Mouse (Mus musculus) intestine, embryonic 14.5 days (tissue): ENCODE measurements at regions not wholly inside any gene's neighbourhood (a gene's known extent, or its start where the extent isn't known, plus 50 kb on each side); places are given as distances from the start of the nearest gene placed in this dataset.

Experiments
- ATAC-seq: fragments of 200-750 bp; cut with Nextera tagmentation; replicated peaks from 2 replicates; pipeline ENCODE4 v1.8.0; 2017; ENCODE audit warnings: low read depth, moderate number of reproducible peaks, moderate TSS enrichment, moderate library complexity; ENCODE audit not compliant: low FRiP score, low TSS enrichment
- DNase-seq: peaks from one replicate; pipeline ENCODE4 v3.0.0-alpha.2; 2018; ENCODE audit warnings: low spot score
- H3K27ac ChIP-seq: fragments of 300-500 bp; sonication (generic); 2 replicates; pipeline ENCODE4 v1.5.1; 2014; ENCODE audit warnings: low read depth, mild to moderate bottlenecking, control low read depth
- H3K27me3 ChIP-seq: fragments of 300-500 bp; sonication (generic); replicated peaks from 2 replicates; pipeline ENCODE4 v1.6.1; 2014; ENCODE audit warnings: low read length, control low read depth; ENCODE audit not compliant: control insufficient read depth, insufficient read depth
- H3K36me3 ChIP-seq: fragments of 300-500 bp; sonication (generic); 2 replicates; pipeline ENCODE4 v1.6.1; 2014; ENCODE audit warnings: low read length, control low read depth; ENCODE audit not compliant: control insufficient read depth, insufficient read depth
- H3K4me1 ChIP-seq: fragments of 300-500 bp; sonication (generic); replicated peaks from 2 replicates; pipeline ENCODE4 v1.6.1; 2014; ENCODE audit warnings: low read length, control low read depth, mixed read lengths; ENCODE audit not compliant: control insufficient read depth, insufficient read depth
- H3K4me2 ChIP-seq: fragments of 300-500 bp; sonication (generic); 2 replicates; pipeline ENCODE4 v1.6.1; 2014; ENCODE audit warnings: low read length
- H3K4me3 ChIP-seq: fragments of 300-500 bp; sonication (generic); 2 replicates; pipeline ENCODE4 v1.5.1; 2014; ENCODE audit warnings: low read depth, low read length, control low read depth, mixed read lengths
- H3K9ac ChIP-seq: fragments of 300-500 bp; sonication (generic); 2 replicates; pipeline ENCODE4 v1.6.1; 2014; ENCODE audit warnings: mild to moderate bottlenecking, low read length
- H3K9me3 ChIP-seq: fragments of 300-500 bp; sonication (generic); 2 replicates; pipeline ENCODE4 v1.6.1; 2016; ENCODE audit warnings: low read length, control low read depth; ENCODE audit not compliant: control insufficient read depth
- WGBS: fragments of 180-500 bp; shearing (Covaris S2); extraction: QIAGEN DNeasy Blood & Tissue Kit; methylation state at CpG from one replicate; pipeline ENCODE4 v1.1.7; 2014; 5-methylcytosine and 5-hydroxymethylcytosine counted together

GRCm38 (mm10) chr16:30691964-30692363, 92.4 kb downstream of the Fam43a start:
- H3K27ac ChIP-seq = no peak overlapping the region
- 87% methylated on average over 15 of the region's 15 CpGs for WGBS
- H3K27me3 ChIP-seq = no peaks in the 10 kb centered on the region
- no peak for DNase-seq
- no peaks in the 10 kb centered on the region for H3K9me3 ChIP-seq
- H3K4me3 ChIP-seq = no peak overlapping the region
- H3K36me3 ChIP-seq = no peaks in the 10 kb centered on the region
- no peak overlapping the region for H3K4me2 ChIP-seq
- ATAC-seq = no peak
- H3K9ac ChIP-seq = no peak overlapping the region
- no peaks in the 10 kb centered on the region for H3K4me1 ChIP-seq

GRCm38 (mm10) chr16:30692541-30693141, 93.1 kb downstream of the Fam43a start:
- Histone ChIP-seq H3K27me3 (no peaks in the 10 kb centered on the region), H3K4me3 (no peak overlapping the region), H3K4me1 (no peaks in the 10 kb centered on the region; the same call in 1 of the 2 replicates), H3K27ac (no peak overlapping the region), H3K4me2 (no peak overlapping the region), H3K36me3 (no peaks in the 10 kb centered on the region), H3K9ac (no peak overlapping the region), H3K9me3 (no peaks in the 10 kb centered on the region)
- ATAC-seq (no peak), DNase-seq (no peak)
- 55% methylated on average over 5 of the region's 5 CpGs for WGBS

- Histone ChIP-seq H3K9ac (no peak overlapping the region), H3K4me1 (no peaks in the 10 kb centered on the region; the same call in 1 of the 2 replicates), H3K4me3 (no peak overlapping the region), H3K27me3 (no peaks in the 10 kb centered on the region), H3K27ac (no peak overlapping the region), H3K9me3 (no peaks in the 10 kb centered on the region), H3K36me3 (no peaks in the 10 kb centered on the region), H3K4me2 (no peak overlapping the region)
- ATAC-seq (no peak), DNase-seq (no peak)
- WGBS = 62% methylated on average over 3 of the region's 3 CpGs
Measured at GRCm38 (mm10) chr16:30693206-30693605, 93.7 kb downstream of the Fam43a start.

GRCm38 (mm10) chr16:30693839-30694527, 94.5 kb downstream of the Fam43a start:
- no peak overlapping the region for H3K4me3 ChIP-seq
- H3K9ac ChIP-seq = no peak overlapping the region
- ATAC-seq (no peak), DNase-seq (no peak)
- H3K4me2 ChIP-seq = no peak overlapping the region
- no peaks in the 10 kb centered on the region for H3K27me3 ChIP-seq
- H3K36me3 ChIP-seq = no peaks in the 10 kb centered on the region
- H3K4me1 ChIP-seq = no peaks in the 10 kb centered on the region; the same call in 1 of the 2 replicates
- no peak overlapping the region for H3K27ac ChIP-seq
- H3K9me3 ChIP-seq = no peaks in the 10 kb centered on the region
- 73% methylated on average over 1 of the region's 1 CpGs for WGBS

- Histone ChIP-seq H3K4me2 (no peak overlapping the region), H3K27ac (no peak overlapping the region), H3K9ac (no peak overlapping the region), H3K4me3 (no peak overlapping the region), H3K27me3 (no peaks in the 10 kb centered on the region), H3K4me1 (no peaks in the 10 kb centered on the region; the same call in 1 of the 2 replicates), H3K36me3 (no peaks in the 10 kb centered on the region), H3K9me3 (no peaks in the 10 kb centered on the region)
- WGBS = 61% methylated on average over 8 of the region's 8 CpGs
- DNase-seq (no peak), ATAC-seq (no peak)
Measured at GRCm38 (mm10) chr16:30695691-30696090, 96.2 kb downstream of the Fam43a start.

- H3K27ac ChIP-seq = no peak overlapping the region
- no peaks in the 10 kb centered on the region for H3K9me3 ChIP-seq
- ATAC-seq = no peak
- WGBS = 75% methylated on average over 4 of the region's 4 CpGs
- no peak overlapping the region for H3K9ac ChIP-seq
- H3K4me2 ChIP-seq = no peak overlapping the region
- DNase-seq = no peak
- no peaks in the 10 kb centered on the region; the same call in 1 of the 2 replicates for H3K4me1 ChIP-seq
- no peak overlapping the region for H3K4me3 ChIP-seq
- H3K36me3 ChIP-seq = no peaks in the 10 kb centered on the region
- H3K27me3 ChIP-seq = no peaks in the 10 kb centered on the region
Measured at GRCm38 (mm10) chr16:30697209-30697608, 97.7 kb downstream of the Fam43a start.

- H3K27ac ChIP-seq = no peak overlapping the region
- WGBS = 52% methylated on average over 2 of the region's 2 CpGs
- no peaks in the 10 kb centered on the region for H3K27me3 ChIP-seq
- no peak overlapping the region for H3K4me3 ChIP-seq
- H3K9me3 ChIP-seq = no peaks in the 10 kb centered on the region
- no peaks in the 10 kb centered on the region; the same call in 1 of the 2 replicates for H3K4me1 ChIP-seq
- no peak overlapping the region for H3K4me2 ChIP-seq
- ATAC-seq (no peak), DNase-seq (no peak)
- no peaks in the 10 kb centered on the region for H3K36me3 ChIP-seq
- H3K9ac ChIP-seq = no peak overlapping the region
Measured at GRCm38 (mm10) chr16:30697806-30698205, 98.3 kb downstream of the Fam43a start.

GRCm38 (mm10) chr16:30703831-30704230, 104.3 kb downstream of the Fam43a start:
- H3K9ac ChIP-seq = no peak overlapping the region
- H3K9me3 ChIP-seq = no peaks in the 10 kb centered on the region
- H3K4me2 ChIP-seq = no peak overlapping the region
- ATAC-seq (no peak), DNase-seq (no peak)
- H3K36me3 ChIP-seq = no peaks in the 10 kb centered on the region
- 91% methylated on average over 8 of the region's 8 CpGs for WGBS
- no peaks in the 10 kb centered on the region for H3K27me3 ChIP-seq
- no peak overlapping the region for H3K4me3 ChIP-seq
- H3K4me1 ChIP-seq = no peaks in the 10 kb centered on the region
- no peak overlapping the region for H3K27ac ChIP-seq

GRCm38 (mm10) chr16:30709501-30709900, 110.0 kb downstream of the Fam43a start:
- H3K27ac ChIP-seq = no peak overlapping the region
- H3K4me1 ChIP-seq = no peaks in the 10 kb centered on the region
- ATAC-seq = no peak
- WGBS = 60% methylated on average over 15 of the region's 15 CpGs
- H3K9ac ChIP-seq = no peak overlapping the region
- H3K9me3 ChIP-seq = no peaks in the 10 kb centered on the region
- H3K27me3 ChIP-seq = no peaks in the 10 kb centered on the region
- DNase-seq = no peak
- H3K4me3 ChIP-seq = no peak overlapping the region
- H3K36me3 ChIP-seq = no peaks in the 10 kb centered on the region
- no peak overlapping the region for H3K4me2 ChIP-seq
